Mouse (Mus musculus) brain, embryonic 18.5 days (tissue): ENCODE measurements at regions not wholly inside any gene's neighbourhood (a gene's known extent, or its start where the extent isn't known, plus 50 kb on each side); places are given as distances from the start of the nearest gene placed in this dataset.

Source experiments
- DNase-seq: peaks from one replicate; pipeline ENCODE4 v3.0.0-alpha.2; 2012; ENCODE audit warnings: low read depth, low spot score

DNA sequence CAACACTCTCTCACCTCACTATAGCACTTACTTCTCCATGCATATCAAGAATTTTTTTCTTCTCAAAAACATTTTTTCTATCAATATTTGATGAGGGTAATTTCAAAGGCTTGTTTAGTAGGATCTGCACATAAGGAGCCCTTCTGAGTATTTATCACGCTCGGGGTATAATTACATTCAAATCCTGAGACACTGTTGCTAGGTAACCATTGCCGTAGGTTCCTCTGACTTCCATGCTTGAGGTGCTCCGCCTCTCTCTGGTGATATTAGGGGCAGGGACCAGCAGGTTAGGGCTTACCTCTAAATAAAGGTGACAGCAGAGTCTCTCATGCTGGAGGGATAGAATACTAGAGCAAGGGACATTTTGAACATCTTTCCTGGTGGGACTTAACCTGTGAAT is 54.4 kb upstream of the 9630041A04Rik start:
- DNase-seq = peak; percentile 54

DNA sequence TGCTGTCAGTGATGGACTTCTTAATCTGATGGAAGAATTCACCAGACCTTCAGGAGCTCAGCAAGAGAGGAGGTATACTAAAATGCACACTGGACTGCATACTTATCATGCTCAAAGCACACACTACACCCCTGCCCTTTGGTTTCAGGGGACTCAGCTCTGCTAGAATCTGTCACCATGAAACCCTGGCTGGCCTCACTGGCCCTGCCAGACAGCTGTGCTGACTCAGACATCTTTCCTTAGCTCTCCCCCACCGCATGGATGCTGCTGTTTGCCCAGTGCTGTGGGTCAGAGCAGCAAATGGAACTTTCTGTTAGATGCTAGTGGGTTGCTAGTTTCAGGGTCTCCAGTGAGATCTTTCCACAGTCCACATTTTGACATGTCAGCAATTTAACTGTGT is 64.9 kb upstream of the 9630041A04Rik start:
- DNase-seq = no peak

DNA sequence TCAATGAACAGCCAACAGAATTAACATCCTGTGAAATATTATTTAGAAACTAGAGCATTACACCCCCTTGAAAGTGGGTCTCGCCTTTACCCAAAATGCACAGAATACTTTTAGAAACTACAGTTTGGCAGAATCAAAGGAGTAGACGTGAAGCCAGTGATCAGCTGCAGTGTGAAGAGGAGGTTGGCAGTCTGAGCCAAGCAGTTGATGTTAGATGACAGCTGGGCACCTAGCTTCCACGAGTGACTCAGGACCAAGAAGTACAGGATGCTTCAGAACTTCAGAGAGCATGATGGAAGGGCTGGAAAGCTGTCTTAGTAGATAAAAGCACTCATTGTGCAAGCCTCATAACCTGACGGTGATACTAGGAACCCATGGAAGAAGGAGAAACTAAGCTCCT is 65.6 kb upstream of the 9630041A04Rik start:
- no peak for DNase-seq

DNA sequence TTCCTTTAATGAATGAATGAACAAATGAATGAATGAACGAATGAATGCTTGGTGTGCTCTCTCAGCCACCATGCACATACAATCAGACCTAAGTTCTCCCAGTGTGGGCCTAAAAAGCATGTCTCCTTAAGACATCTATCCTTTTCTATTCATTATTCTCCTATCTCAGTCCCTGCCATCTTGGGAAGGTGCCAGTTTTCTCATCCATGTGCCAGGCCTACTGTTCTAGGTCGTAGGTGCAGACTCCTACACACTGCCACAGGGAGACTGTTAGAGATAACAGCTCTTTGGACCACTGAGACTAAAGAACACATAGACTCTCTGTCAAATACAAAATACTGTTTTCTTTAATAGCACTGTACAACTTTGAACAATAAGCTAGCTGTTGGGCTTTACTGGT is 66.2 kb upstream of the 9630041A04Rik start:
- no peak for DNase-seq

DNA sequence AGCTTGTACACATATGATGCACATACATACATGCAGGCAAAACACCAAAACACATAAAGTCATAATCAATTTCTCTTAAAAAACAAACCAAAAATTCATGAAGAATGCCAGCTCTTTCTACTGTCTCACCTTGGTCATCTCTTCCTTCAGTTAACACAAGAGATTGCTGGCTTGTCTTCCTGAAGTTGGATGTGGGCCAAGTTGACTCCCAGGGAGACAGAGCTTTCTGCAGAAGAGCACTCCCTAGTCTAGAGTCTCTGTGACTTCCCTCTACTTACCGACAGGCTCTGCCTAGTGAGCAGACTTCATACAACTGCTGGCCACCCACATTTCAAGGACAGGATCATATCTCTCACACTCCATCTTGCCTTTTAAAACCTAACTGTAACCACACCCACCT is 70.7 kb upstream of the 9630041A04Rik start:
- no peak for DNase-seq

GRCm38 (mm10) chr9:101740949-101741605 is 120.6 kb upstream of the 9630041A04Rik start:
- DNase-seq = no peak

- DNase-seq = no peak
These were observed 122.3 kb upstream of the 9630041A04Rik start for GRCm38 (mm10) chr9:101739322-101739721.

DNA sequence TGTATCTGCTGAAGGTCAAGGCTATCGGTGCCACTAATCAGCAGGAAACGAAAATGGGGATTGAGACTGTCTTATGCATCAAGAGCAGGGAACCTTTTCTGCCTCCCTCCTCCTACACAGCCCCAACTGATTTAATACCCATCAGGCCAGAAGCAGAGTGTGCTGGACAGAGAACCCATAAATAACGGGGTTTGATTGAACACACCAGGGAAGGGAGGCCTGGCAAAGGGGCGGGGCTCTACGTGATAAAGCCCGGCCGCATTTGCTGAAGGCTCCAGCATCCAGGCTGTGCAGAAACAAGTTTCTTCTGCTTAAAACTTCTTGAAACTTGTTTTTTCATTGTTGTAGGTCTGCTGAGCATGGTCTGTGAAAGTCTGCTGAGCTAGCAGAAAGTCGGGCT is 127.4 kb upstream of the 9630041A04Rik start:
- DNase-seq = no peak

GRCm38 (mm10) chr9:101733611-101734225 is 127.9 kb upstream of the 9630041A04Rik start:
- no peak for DNase-seq

DNA sequence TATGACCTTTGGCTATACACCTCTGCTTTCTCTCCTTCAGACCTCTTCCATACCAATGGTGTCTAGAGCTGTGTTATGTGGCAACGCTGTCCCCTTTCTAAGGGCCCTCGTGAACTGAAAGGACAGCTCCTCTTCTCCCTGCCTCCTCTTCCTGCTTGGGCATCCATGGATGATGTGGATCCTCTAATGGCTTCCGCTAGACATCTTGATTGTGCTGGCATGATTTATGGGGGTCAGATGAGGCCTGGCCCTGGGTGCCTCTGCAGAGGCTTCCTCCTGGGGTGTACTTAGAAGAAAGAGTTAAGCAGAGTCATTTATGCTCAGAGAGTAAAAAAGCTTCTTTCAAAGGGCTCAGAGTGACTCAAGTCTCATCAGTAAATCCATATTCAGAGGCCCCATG is 131.5 kb upstream of the 9630041A04Rik start:
- DNase-seq = no peak

DNA sequence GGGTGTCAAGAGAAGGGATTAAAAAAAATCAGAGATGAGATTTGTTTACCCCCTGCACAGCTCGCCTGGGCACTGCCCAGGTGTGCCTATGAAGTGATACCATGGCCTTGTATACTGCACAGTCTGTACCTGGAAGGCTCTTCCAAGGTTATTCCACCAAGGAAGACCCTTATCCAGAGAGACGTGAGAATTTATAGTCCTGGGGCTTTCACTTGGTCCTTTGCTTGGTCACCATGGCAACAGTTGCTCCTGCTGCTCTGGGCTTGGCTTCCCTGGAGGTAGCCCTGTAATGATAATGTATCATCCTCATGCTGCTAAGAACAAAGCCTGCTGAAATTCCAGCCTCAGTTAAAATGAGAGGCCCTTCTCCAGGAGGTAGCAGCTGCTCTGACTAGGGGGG is 143.7 kb upstream of the 9630041A04Rik start:
- peak; percentile 16 for DNase-seq

DNA sequence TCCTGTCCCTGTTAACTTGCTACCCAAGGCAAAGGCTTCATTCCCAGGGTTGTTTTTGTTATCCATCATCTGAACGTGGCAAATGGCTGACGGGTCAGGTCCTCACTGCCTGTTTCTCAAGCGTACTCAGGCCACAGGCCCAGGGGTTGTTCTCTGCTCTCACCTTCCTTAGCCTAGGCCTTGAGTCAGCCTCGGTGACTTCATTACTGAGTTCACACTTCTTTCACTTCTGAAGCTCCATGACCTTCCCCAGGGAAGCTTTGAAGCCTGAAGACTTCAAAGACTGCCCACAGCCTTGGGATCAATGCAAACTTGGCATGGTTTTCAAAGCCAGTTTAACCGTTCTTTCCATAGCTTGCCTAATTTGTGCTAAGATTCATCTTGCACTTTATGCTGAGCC is 145.3 kb upstream of the 9630041A04Rik start:
- no peak for DNase-seq

DNA sequence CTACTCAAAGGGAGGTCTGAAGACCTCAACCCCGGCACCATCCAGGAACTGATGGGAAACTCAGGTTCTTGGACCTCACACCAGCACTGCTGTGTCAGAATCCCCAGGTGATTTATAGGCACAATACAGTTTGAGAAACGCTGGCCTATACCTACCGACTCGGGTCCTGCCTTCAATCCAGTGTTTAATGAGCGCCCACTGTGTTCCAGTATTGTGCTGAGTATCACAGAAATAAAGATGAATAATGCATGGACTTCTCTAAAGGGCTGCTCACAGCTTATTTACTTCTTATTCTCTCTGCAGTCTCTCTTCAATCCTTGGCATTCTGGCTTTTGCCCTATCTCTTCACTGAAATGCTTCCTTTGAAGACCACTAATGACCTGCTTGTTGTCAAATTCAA is 146.8 kb upstream of the 9630041A04Rik start:
- DNase-seq = no peak

GRCm38 (mm10) chr9:101710611-101711071 is 151.0 kb upstream of the 9630041A04Rik start:
- DNase-seq = peak; percentile 8

- no peak for DNase-seq
These were observed 161.3 kb upstream of the 9630041A04Rik start for GRCm38 (mm10) chr9:101700368-101700767.

DNA sequence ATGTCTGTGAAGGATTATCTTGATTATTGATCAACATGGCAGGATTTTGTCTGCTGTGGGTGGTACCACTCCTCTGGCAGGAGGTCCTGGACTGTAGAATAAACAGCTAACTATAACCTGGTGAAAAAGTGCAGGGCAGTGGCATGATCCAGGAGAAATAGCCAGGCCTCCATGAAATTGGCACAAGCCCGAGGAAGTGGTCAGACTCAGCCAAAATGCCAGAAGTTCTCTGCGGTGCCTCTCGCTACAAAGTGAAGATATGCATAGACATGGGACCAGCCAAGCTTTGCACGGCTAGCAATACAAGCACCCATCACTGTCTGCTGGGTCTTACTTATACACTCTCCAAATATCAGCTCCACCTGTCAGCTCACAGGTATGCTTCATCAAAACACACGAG is 167.6 kb upstream of the 9630041A04Rik start:
- no peak for DNase-seq

DNA sequence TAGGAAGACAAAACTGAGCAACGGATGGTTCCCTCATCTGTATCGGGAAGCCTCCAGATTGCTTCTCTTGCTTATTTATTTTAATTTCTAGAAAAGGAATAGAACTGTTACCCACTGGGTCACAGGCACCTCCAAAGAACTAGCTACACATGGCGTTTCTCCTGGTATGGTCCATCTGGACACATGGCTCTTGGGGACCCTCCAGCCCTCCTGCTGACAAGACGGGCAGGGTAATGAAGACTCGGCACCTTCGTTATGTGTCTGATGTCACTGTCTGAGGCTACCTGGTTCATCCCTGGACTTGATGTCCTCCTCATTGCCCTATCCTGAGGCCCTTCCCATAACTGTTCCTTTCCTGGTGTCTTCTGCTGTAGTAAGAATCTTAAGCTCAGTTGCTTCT is 170.3 kb upstream of the 9630041A04Rik start:
- no peak for DNase-seq

GRCm38 (mm10) chr9:101690916-101691315 is 170.7 kb upstream of the 9630041A04Rik start:
- peak; percentile 16 for DNase-seq

- DNase-seq = no peak
These were observed 171.2 kb upstream of the 9630041A04Rik start for GRCm38 (mm10) chr9:101690402-101690861.

GRCm38 (mm10) chr9:101689532-101690401 is 171.9 kb upstream of the 9630041A04Rik start:
- peak; percentile 88 for DNase-seq

GRCm38 (mm10) chr9:101687226-101687625 is 174.4 kb upstream of the 9630041A04Rik start:
- DNase-seq = no peak

GRCm38 (mm10) chr9:101677563-101677962 is 184.1 kb upstream of the 9630041A04Rik start:
- DNase-seq = no peak
